Mouse (Mus musculus) neural tube, embryonic 13.5 days (tissue): ENCODE results near the gene Ckap2l. TPM values are rescaled to one million over a fixed set of nuclear protein-coding genes. Genes with fewer than 3 reads are reported as not detected.

Experiments
- ATAC-seq: fragments of 200-750 bp; cut with Nextera tagmentation; 2 replicates; pipeline ENCODE4 v1.8.0; 2017; ENCODE audit warnings: low read depth, mild to moderate bottlenecking, moderate TSS enrichment, moderate library complexity
- H3K27ac ChIP-seq: fragments of 300-500 bp; sonication (generic); replicated peaks from 2 replicates; pipeline ENCODE4 v1.5.1; 2015; ENCODE audit warnings: moderate library complexity, mild to moderate bottlenecking, inconsistent platforms
- H3K27me3 ChIP-seq: fragments of 300-500 bp; sonication (generic); 2 replicates; pipeline ENCODE4 v1.6.1; 2015; ENCODE audit warnings: mild to moderate bottlenecking, inconsistent platforms
- H3K36me3 ChIP-seq: fragments of 300-500 bp; sonication (generic); 2 replicates; pipeline ENCODE4 v1.6.1; 2015; ENCODE audit warnings: mild to moderate bottlenecking, inconsistent platforms
- H3K4me1 ChIP-seq: fragments of 300-500 bp; sonication (generic); replicated peaks from 2 replicates; pipeline ENCODE4 v1.6.1; 2015; ENCODE audit warnings: inconsistent platforms
- H3K4me2 ChIP-seq: fragments of 300-500 bp; sonication (generic); 2 replicates; pipeline ENCODE4 v1.6.1; 2015; ENCODE audit warnings: inconsistent platforms, mild to moderate bottlenecking, moderate library complexity
- H3K4me3 ChIP-seq: fragments of 300-500 bp; sonication (generic); 2 replicates; pipeline ENCODE4 v1.5.1; 2015; ENCODE audit warnings: mild to moderate bottlenecking, inconsistent platforms
- H3K9ac ChIP-seq: fragments of 300-500 bp; sonication (generic); 2 replicates; pipeline ENCODE4 v1.6.1; 2015; ENCODE audit warnings: moderate library complexity, mild to moderate bottlenecking, inconsistent platforms
- H3K9me3 ChIP-seq: fragments of 300-500 bp; sonication (generic); 2 replicates; pipeline ENCODE4 v1.6.1; 2016; ENCODE audit warnings: inconsistent platforms
- WGBS: fragments of 180-500 bp; shearing (Covaris S2); methylation state at CpG from one replicate; pipeline ENCODE4 v1.1.7; 2015; 5-methylcytosine and 5-hydroxymethylcytosine counted together
- polyA plus RNA-seq: library from polyadenylated mRNA; unstranded; fragments of >200 nt; fragmentation: Nextera tagmentation; extraction: Ambion mirVana; gene quantifications from 2 replicates; pipeline ENCODE4 v1.2.1, GENCODE M21; 2015

The Ckap2l gene
- polyA plus RNA-seq, 1 experiment from 2014 or later: 10.0 TPM

DNA sequence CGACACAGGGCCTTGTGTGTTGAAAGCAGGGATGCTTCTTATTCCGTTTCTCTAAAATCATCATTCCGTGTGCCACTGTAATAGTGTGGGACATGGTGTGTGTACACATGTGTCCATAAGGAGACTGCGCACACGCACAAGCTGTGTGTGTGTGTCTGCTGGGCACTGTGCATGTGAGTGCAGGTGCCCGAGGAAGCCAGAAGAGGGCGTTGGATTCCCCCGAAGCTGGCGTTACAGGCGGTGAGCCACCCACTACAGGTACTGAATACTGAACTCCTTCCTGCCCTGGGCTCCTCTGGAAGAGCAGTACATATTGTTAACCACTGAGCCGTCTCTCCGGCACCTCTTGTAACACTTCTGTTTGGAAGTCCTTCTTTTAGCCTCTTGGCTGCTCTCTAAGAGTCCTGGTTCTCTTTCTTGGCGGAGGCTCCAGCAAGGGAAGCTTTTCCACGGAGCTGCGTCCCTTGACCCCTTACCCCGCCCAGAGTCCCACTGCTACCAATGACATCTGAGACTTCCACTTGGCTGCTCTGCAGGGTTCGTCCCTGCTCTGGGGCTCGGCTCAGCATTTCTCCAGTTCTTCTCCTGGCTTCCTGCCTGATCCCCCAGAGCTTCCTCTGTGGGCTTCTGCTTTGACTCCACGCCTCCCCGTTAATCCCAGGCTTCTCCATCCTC is 52.4 kb downstream of the Ckap2l start:
- H3K9me3 ChIP-seq: no peaks in the 10 kb centered on the region
- no peak overlapping the region for H3K4me3 ChIP-seq
- H3K4me2 ChIP-seq: no peak overlapping the region
- no peaks in the 10 kb centered on the region for H3K4me1 ChIP-seq
- H3K27ac ChIP-seq: no peak overlapping the region
- no peak overlapping the region for H3K9ac ChIP-seq
- 85% methylated on average over 20 of the region's 20 CpGs for WGBS
- ATAC-seq: no peak
- no peaks in the 10 kb centered on the region for H3K36me3 ChIP-seq
- H3K27me3 ChIP-seq: no peaks in the 10 kb centered on the region

DNA sequence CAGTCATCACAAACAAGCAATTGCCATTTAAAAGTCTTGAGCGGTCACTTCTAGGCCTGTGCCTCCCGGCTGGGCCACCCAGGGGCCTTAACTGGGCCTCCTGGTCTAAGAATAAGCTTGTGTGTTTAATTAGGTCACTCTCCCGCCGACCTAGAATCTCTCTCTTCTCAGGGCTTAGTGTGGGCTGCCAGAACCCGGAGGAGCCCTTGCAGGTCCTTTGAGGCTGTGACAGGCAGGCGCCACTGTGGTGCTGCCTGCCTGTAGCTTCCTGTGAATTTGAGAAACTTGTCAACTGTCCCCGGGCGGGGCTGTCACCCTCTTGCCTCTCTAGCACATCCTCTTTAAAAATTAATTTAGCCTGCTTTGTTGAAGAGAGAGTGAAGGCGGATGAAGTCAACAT is 53.2 kb downstream of the Ckap2l start:
- H3K4me2 ChIP-seq: no peak overlapping the region
- no peaks in the 10 kb centered on the region for H3K27me3 ChIP-seq
- no peaks in the 10 kb centered on the region for H3K4me1 ChIP-seq
- no peak overlapping the region for H3K27ac ChIP-seq
- 70% methylated on average over 9 of the region's 9 CpGs for WGBS
- no peaks in the 10 kb centered on the region for H3K9me3 ChIP-seq
- H3K9ac ChIP-seq: no peak overlapping the region
- H3K36me3 ChIP-seq: no peaks in the 10 kb centered on the region
- H3K4me3 ChIP-seq: no peak overlapping the region
- no peak for ATAC-seq

DNA sequence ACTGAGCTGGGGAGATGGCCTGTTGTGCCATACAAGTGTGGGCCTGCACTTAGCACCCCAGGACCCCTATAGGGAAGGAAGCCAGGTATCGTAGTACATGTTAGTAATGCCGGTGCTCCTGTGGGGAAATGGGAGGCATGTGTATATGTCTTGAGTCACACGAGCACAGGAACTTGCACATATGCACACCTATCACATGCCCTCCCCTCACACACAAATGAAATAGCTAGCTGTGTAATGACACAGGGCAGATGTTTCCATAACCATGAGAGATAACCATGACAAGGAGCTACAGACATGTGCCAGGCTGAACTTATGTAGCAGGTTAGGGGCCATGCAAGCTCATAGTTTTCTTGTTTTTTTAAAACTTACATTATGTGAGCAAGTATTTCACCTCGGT is 54.0 kb downstream of the Ckap2l start:
- no peaks in the 10 kb centered on the region for H3K4me1 ChIP-seq
- WGBS: 89% methylated on average over 4 of the region's 4 CpGs
- H3K9ac ChIP-seq: no peak overlapping the region
- no peak for ATAC-seq
- H3K4me2 ChIP-seq: no peak overlapping the region
- H3K27ac ChIP-seq: no peak overlapping the region
- no peaks in the 10 kb centered on the region for H3K27me3 ChIP-seq
- no peaks in the 10 kb centered on the region for H3K9me3 ChIP-seq
- H3K36me3 ChIP-seq: no peaks in the 10 kb centered on the region
- H3K4me3 ChIP-seq: no peak overlapping the region

DNA sequence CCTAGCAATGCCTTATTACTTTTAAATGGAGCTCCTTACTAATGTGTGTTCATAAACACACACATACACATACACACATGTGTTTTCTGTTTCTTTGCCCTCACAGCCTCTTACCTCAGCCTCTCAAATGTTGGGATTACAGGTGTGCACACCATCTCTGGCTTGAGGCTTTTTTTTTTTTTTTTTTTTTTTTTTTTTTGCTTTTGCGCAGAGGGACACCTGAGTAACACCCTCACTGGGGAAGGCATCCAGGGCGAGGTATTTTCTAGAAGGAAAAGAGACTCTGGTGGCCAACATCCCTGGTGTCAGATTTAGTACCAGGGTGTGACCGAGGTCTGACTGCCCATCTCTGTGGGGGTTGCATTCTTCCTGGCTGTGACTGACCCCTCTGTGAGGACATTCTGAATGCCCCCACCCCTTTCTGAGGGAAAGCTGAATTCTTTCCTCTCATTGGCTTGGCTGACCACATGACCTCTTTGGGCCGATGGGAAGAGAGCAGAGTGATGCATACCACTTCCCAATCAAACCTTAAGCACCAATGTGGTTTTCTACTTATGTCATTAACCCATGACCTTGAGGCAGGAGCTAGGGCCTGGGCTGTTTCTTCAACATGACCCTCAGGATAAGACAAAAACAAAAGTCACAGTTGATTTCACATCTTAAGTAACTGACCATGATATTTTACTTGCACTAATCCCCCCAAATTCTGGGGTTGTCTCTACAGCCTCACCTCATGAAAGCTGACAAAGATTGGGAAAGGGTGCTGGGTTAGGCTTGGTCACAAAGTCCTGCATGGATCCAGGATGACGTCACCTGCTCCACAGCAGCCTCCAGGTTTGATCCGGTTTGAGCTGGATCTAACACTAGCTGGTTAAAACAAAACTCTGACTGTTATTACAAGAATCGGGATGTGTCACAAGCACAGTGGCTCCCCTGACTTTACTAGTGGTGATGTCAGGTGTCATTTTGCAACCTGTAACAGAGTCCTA is 54.9 kb downstream of the Ckap2l start:
- Histone ChIP-seq H3K4me2 (no peak overlapping the region), H3K4me1 (no peaks in the 10 kb centered on the region), H3K4me3 (no peak overlapping the region), H3K9ac (no peak overlapping the region), H3K27me3 (no peaks in the 10 kb centered on the region), H3K27ac (no peak overlapping the region), H3K36me3 (no peaks in the 10 kb centered on the region), H3K9me3 (no peaks in the 10 kb centered on the region)
- 67% methylated on average over 7 of the region's 7 CpGs for WGBS
- ATAC-seq: no peak

DNA sequence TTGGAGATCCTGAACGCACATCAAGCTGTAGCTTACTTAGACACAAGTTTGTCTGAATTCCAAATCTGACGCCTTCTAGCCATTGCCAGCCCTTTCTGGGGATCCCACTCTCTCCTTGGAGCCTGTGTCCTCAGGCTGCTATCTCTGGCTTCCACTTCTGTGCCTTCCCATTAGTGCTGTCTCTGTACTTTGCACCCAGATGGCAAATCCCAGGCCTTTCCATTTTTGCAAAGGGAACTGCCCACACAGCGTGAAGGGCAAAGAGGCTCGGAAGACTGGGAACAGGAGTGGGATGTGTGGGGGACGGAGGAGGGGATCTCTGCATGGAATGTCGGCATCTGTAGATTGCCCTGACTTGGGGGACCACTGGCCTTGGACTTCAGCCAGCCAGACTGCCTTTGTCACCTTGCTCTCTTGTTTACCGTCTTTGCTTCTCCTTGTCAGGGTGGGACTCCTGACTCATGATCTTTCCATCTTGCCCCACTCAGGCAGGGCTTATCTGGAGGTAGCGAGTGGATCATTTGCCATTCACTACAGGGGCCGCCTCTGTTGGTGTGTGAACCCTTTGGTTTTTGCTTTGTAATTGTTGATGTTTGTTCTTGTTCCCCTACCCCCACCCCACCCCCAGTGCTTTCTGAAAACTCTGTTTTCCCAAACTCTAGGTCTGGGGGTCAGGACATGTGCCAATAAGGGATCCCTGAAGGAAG is 56.1 kb downstream of the Ckap2l start:
- Histone ChIP-seq H3K27ac (no peak overlapping the region), H3K4me2 (no peak overlapping the region), H3K27me3 (no peaks in the 10 kb centered on the region), H3K9me3 (no peaks in the 10 kb centered on the region), H3K4me3 (no peak overlapping the region), H3K4me1 (no peaks in the 10 kb centered on the region), H3K9ac (no peak overlapping the region), H3K36me3 (no peaks in the 10 kb centered on the region)
- ATAC-seq: no peak
- 71% methylated on average over 9 of the region's 9 CpGs for WGBS

DNA sequence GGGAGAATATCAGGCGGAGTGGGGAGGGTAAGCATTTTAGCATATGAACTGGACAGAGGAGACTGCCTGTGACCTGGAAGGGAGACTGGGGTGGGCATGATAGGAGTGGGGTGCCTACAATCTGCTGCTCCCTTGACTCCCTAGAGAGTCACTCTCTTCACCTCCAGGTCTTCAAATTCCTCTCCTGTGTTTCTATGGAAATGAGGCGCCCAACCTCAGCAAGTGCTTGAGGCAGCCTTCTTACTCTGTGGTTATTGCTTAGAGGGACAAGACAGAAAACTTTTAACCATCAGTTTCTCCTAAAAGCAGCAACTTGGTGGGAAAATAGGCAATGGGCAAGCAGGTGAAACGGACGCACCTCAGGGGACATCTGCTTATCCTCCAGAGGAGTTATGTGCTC is 60.5 kb downstream of the Ckap2l start:
- 79% methylated on average over 4 of the region's 4 CpGs for WGBS
- H3K36me3 ChIP-seq: no peaks in the 10 kb centered on the region
- H3K4me1 ChIP-seq: no peaks in the 10 kb centered on the region
- H3K9me3 ChIP-seq: no peaks in the 10 kb centered on the region
- H3K27ac ChIP-seq: no peak overlapping the region
- no peak overlapping the region for H3K4me3 ChIP-seq
- no peaks in the 10 kb centered on the region for H3K27me3 ChIP-seq
- no peak overlapping the region for H3K4me2 ChIP-seq
- no peak for ATAC-seq
- no peak overlapping the region for H3K9ac ChIP-seq

DNA sequence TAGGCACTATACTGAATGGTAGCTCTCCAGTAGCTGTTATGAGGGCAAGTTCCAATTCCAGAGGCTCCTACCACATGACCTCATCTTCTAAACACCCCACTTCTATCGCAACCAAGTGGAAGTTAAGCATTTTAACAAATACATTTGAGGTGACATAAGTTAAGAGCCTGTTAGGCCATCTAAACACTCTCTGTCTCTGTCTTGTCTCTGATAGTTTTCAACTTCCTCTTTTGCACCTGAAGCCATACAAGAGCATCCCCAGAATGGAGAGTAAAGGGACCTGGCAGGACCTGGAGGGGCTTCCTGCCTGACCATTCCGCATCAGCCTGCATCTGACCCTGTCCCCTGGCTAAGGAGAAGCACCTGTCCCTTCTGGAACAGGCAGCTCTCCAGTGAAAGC is 62.3 kb downstream of the Ckap2l start:
- Histone ChIP-seq H3K4me2 (no peak overlapping the region), H3K4me1 (no peaks in the 10 kb centered on the region), H3K27me3 (no peaks in the 10 kb centered on the region), H3K9ac (no peak overlapping the region), H3K27ac (no peak overlapping the region), H3K9me3 (no peaks in the 10 kb centered on the region), H3K4me3 (no peak overlapping the region), H3K36me3 (no peaks in the 10 kb centered on the region)
- 86% methylated on average over 2 of the region's 2 CpGs for WGBS
- no peak for ATAC-seq

DNA sequence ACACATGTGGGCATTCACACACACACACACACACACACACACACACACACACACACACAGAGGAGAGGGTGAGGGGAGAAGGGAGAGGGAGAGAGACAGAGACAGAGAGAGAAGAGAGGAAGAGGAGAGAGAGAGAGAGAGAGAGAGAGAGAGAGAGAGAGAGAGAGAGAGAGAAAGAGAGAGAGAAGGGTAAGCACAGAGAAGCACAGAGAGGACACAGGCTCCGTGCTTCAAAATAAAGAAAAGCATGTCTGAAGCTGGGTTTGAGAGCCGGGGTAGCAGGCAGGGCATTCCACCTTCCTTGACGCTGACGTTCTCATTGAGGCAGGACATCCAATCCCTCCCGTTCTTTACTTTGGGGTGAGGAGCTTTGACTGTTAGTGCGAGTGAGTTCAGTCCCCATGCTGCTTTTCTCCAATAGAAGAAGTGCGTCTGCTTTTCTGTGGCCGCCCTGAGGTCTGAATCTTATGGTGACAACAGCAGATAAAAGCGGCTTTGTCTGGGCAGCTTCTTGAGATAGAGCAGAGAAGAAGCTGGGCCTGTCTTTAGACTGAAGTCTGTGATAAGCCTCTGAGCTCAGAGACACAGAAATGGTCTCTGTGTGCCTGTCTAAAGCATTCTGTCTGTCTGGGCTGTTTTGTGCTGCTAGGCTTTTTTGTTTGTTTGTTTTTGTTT is 63.1 kb downstream of the Ckap2l start:
- Histone ChIP-seq H3K4me3 (no peak overlapping the region), H3K4me1 (no peaks in the 10 kb centered on the region), H3K36me3 (no peaks in the 10 kb centered on the region), H3K27ac (no peak overlapping the region), H3K27me3 (no peaks in the 10 kb centered on the region), H3K9me3 (no peaks in the 10 kb centered on the region), H3K9ac (no peak overlapping the region), H3K4me2 (no peak overlapping the region)
- ATAC-seq: no peak
- 59% methylated on average over 9 of the region's 9 CpGs for WGBS

DNA sequence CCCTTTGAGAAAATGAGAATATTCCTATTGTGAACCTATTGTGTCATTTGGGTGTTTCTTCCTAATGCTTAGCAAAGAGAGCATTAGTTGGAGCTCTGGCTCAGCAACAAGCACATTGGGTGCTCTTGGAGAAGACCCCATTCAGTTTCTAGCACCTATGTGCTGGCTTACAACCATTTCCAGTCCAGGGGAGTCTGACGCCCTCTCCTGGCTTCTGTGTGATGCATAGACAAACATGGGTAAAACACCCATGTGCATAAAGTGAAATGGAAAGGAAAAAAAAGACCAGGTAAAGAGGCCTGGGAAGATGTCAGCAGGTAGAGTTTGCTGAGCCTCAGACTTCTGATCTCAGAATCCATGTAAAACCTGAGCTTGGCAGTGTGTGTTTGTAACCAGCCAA is 63.8 kb downstream of the Ckap2l start:
- H3K9ac ChIP-seq: no peak overlapping the region
- no peak overlapping the region for H3K4me2 ChIP-seq
- no peak overlapping the region for H3K4me3 ChIP-seq
- WGBS: 94% methylated on average over 1 of the region's 1 CpGs
- H3K27ac ChIP-seq: no peak overlapping the region
- H3K36me3 ChIP-seq: no peaks in the 10 kb centered on the region
- no peak for ATAC-seq
- no peaks in the 10 kb centered on the region for H3K27me3 ChIP-seq
- H3K9me3 ChIP-seq: no peaks in the 10 kb centered on the region
- no peaks in the 10 kb centered on the region for H3K4me1 ChIP-seq

DNA sequence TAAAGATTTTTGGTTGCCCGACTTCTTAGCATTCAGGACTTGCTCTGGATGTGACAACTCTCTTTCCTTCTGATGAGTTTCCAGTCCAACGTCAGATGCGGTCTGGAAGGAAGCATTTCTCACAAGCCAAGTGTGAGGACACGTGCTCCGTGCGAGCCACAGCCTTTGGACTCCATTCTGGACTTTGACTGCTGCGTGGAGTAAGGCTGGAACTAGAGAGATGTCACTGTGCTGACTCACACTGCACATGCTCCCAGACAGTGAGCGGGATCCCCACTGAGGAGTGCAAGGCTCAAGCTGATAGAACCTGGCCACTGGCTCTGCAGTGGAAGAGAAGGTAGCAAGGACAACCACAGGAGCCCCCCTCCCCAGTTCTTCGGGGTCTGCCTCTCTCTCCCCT is 64.5 kb downstream of the Ckap2l start:
- H3K27me3 ChIP-seq: no peaks in the 10 kb centered on the region
- ATAC-seq: no peak
- no peak overlapping the region for H3K9ac ChIP-seq
- H3K4me1 ChIP-seq: no peaks in the 10 kb centered on the region
- 88% methylated on average over 9 of the region's 9 CpGs for WGBS
- H3K9me3 ChIP-seq: no peaks in the 10 kb centered on the region
- no peak overlapping the region for H3K4me3 ChIP-seq
- H3K27ac ChIP-seq: no peak overlapping the region
- no peak overlapping the region for H3K4me2 ChIP-seq
- H3K36me3 ChIP-seq: no peaks in the 10 kb centered on the region

DNA sequence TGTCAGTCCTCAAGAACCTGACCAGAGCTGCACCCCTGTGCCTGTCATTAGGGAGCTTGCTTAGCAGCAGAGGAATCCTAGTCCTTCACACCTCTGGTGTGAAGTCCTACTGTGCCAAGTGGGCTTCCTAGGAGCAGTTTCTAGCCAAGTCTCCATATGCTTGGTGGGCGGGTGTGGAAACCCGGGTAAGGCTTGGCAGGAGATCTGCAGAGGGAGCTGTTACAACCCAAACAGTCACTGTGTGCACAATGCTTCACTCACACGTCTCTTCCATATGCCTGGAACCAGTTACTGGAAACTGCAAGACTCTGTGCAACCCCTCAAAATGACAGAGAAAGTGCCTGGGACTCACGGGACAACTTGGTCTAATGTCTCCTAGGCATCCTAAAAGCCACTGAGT is 65.0 kb downstream of the Ckap2l start:
- no peak for ATAC-seq
- Histone ChIP-seq H3K4me1 (no peaks in the 10 kb centered on the region), H3K4me2 (no peak overlapping the region), H3K4me3 (no peak overlapping the region), H3K9ac (no peak overlapping the region), H3K9me3 (no peaks in the 10 kb centered on the region), H3K27ac (no peak overlapping the region), H3K27me3 (no peaks in the 10 kb centered on the region), H3K36me3 (no peaks in the 10 kb centered on the region)
- 71% methylated on average over 4 of the region's 4 CpGs for WGBS

DNA sequence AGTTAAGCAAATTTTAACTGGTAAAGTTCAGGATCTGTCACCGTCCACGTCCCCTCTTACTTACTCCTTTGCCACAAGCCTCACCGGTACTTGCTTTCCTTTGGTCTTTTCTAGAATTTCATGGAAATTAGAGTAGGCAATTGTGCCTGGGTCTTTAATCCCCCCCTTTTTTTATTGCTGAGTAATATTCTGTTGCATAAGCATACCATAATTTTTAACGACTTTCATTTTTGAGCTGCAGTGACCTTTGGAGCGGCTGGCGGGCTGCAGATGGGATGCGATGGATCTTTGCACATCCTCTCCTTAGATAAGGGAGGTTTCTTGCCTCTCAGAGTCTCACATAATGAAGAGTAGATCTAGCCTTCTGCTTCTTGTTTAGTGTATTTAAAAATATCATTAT is 67.7 kb downstream of the Ckap2l start:
- no peak for ATAC-seq
- Histone ChIP-seq H3K4me3 (no peak overlapping the region), H3K9ac (no peak overlapping the region), H3K9me3 (no peaks in the 10 kb centered on the region), H3K27ac (no peak overlapping the region), H3K27me3 (no peaks in the 10 kb centered on the region), H3K4me2 (no peak overlapping the region), H3K4me1 (no peaks in the 10 kb centered on the region), H3K36me3 (no peaks in the 10 kb centered on the region)
- 96% methylated on average over 7 of the region's 7 CpGs for WGBS
